Mouse (Mus musculus) megakaryocyte, embryonic 14.5 days (primary cell): ENCODE data around the gene Lef1. TPM values are rescaled to one million over a fixed set of nuclear protein-coding genes. Genes with fewer than 3 reads are reported as not detected.

Source experiments
- H3K27me3 ChIP-seq: replicated peaks from 2 replicates; pipeline ENCODE3; 2012; ENCODE audit warnings: inconsistent platforms
- H3K36me3 ChIP-seq: replicated peaks from 2 replicates; pipeline ENCODE3; 2012; ENCODE audit warnings: low read length, inconsistent platforms, mixed read lengths
- H3K4me1 ChIP-seq: 2 replicates; pipeline ENCODE4 v1.6.1; 2012; ENCODE audit warnings: inconsistent platforms
- H3K4me3 ChIP-seq: replicated peaks from 2 replicates; pipeline ENCODE3; 2012; ENCODE audit warnings: moderate library complexity, mild to moderate bottlenecking, inconsistent platforms
- H3K9me3 ChIP-seq: 2 replicates; pipeline ENCODE4 v1.6.1; 2012; ENCODE audit warnings: inconsistent platforms
- FLI1 ChIP-seq: IDR thresholded peaks from 2 replicates; pipeline ENCODE4 v1.6.1; 2012; ENCODE audit warnings: low read length, inconsistent platforms, mixed read lengths
- GATA1 ChIP-seq: IDR thresholded peaks from 3 replicates; pipeline ENCODE4 v1.6.1; 2012; ENCODE audit warnings: mixed read lengths, low read length, inconsistent platforms, borderline replicate concordance
- polyA plus RNA-seq: library from polyadenylated mRNA; stranded (reverse); fragments of >175 nt; gene quantifications from 2 replicates; pipeline ENCODE4 v1.2.3, GENCODE M21; 2012; ENCODE audit warnings: low replicate concordance; ENCODE audit not compliant: insufficient read depth

Gene Lef1
- polyA plus RNA-seq, 1 experiment: not detected

GRCm38 (mm10) chr3:131254991-131255390 lies 144.7 kb downstream of the Lef1 start:
- peaks cover 22% of the 10 kb centered on the region for H3K36me3 ChIP-seq
- H3K27me3 ChIP-seq: no peaks in the 10 kb centered on the region
- peaks cover 7% of the 10 kb centered on the region for H3K4me1 ChIP-seq
- H3K4me3 ChIP-seq: no peak overlapping the region
- H3K9me3 ChIP-seq: peaks cover 25% of the 10 kb centered on the region
- TF ChIP-seq GATA1 (no peak), FLI1 (no peak)

DNA sequence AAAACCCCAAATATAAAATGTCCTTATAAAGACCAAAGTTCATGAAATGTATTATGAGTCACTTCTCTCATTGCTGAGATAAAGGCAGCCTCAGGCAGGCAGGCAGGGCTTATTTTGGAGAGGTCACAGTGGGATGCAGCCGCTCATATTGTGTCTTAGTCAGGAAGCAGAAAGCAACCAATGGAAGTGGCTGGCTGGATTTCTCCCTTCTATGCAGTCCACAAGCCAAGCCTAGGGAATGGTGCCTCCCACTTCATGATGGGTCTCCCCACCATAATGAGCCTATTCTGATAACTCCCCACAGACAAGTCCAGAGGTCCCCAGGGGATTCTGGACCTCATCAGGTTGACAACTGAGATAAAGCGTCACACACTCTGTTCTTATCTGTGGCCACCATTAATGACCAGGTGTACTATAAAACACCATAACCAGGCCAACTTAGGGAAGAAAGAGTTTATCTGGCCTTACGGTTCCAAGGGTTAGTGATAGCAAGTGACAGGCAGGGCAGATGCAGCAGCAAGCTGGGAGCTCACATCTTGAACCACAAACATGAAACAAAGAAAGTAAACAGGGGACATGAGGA lies 145.2 kb downstream of the Lef1 start:
- TF ChIP-seq FLI1: no peak
- no peak for TF ChIP-seq GATA1
- peaks cover 5% of the 10 kb centered on the region for H3K4me1 ChIP-seq
- peaks cover 27% of the 10 kb centered on the region for H3K9me3 ChIP-seq
- peaks cover 24% of the 10 kb centered on the region for H3K36me3 ChIP-seq
- H3K4me3 ChIP-seq: no peak overlapping the region
- H3K27me3 ChIP-seq: no peaks in the 10 kb centered on the region

DNA sequence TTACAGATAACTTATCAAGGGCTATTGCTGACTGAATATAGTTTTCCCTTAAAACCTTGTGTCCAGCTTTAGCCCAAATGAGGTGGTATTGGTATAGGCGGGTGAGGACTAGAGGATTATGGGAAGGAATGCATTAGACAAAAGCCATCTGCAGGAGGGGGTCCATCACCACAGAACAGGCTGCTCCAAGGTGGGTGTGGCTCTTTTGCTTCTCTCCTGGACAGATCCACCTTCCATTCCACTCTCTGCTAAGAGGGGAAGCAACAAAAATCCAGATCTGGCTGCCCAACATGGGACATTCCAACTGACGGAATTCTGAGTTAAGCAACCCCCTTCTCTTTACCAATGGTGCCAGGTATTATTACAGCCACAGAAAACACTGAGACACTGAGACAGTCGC lies 148.7 kb downstream of the Lef1 start:
- H3K4me1 ChIP-seq: no peaks in the 10 kb centered on the region; the same call in 1 of the 2 replicates
- peaks cover 27% of the 10 kb centered on the region for H3K36me3 ChIP-seq
- H3K4me3 ChIP-seq: no peak overlapping the region
- peaks cover 40% of the 10 kb centered on the region for H3K9me3 ChIP-seq
- H3K27me3 ChIP-seq: no peaks in the 10 kb centered on the region
- TF ChIP-seq FLI1: no peak
- no peak for TF ChIP-seq GATA1

DNA sequence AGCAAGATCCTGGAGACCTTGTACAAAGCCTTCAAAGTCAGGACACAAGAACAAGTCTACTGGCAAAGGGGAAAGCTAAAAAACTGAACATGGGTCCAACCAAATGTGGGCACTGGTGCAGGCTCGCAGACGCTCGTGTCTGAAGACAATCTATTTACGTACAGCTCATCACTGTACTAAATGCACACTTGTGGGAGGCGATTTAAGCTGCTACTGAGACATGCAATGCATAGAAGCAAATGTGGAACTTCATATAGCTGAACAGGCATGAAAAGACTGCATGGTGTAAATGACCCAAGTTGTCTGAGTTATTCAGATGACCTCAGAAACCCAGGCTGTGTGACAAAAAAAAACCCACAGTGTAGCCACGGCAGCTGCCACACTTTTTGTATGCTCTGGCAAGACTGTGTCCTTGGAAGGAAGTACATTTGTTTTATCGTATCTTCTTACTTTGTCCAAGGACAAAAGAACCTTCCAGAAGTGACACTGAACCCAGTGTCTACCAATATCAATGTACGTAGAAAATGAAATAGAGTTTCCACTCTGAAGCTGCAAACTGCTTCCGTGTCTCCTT lies 149.2 kb downstream of the Lef1 start:
- H3K4me1 ChIP-seq: no peaks in the 10 kb centered on the region; the same call in 1 of the 2 replicates
- TF ChIP-seq FLI1 (no peak), GATA1 (no peak)
- H3K36me3 ChIP-seq: peaks cover 27% of the 10 kb centered on the region
- peaks cover 34% of the 10 kb centered on the region for H3K9me3 ChIP-seq
- no peak overlapping the region for H3K4me3 ChIP-seq
- no peaks in the 10 kb centered on the region for H3K27me3 ChIP-seq

DNA sequence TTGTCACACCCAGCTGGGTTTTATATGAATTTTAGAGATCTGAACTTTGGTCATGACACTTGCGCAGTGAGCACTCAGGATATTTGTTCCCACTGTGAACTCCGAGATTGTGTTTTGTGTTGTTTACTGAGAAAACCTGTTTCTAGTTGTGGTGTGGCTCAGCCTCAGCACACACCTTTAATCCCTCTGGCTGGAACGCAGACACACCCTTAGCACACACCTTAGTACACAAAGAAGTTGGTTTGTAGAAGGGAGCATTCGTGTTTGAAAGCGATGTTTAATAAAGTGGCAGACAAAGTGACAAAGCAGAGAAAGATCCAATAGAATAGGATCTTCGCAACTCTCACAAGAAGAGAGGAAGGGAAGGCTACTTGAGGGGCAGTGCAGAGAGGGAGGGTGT lies 150.1 kb downstream of the Lef1 start:
- TF ChIP-seq GATA1: no peak
- no peak for TF ChIP-seq FLI1
- peaks cover 33% of the 10 kb centered on the region for H3K36me3 ChIP-seq
- no peaks in the 10 kb centered on the region; the same call in 1 of the 2 replicates for H3K4me1 ChIP-seq
- H3K9me3 ChIP-seq: peaks cover 26% of the 10 kb centered on the region
- H3K27me3 ChIP-seq: no peaks in the 10 kb centered on the region
- H3K4me3 ChIP-seq: no peak overlapping the region

DNA sequence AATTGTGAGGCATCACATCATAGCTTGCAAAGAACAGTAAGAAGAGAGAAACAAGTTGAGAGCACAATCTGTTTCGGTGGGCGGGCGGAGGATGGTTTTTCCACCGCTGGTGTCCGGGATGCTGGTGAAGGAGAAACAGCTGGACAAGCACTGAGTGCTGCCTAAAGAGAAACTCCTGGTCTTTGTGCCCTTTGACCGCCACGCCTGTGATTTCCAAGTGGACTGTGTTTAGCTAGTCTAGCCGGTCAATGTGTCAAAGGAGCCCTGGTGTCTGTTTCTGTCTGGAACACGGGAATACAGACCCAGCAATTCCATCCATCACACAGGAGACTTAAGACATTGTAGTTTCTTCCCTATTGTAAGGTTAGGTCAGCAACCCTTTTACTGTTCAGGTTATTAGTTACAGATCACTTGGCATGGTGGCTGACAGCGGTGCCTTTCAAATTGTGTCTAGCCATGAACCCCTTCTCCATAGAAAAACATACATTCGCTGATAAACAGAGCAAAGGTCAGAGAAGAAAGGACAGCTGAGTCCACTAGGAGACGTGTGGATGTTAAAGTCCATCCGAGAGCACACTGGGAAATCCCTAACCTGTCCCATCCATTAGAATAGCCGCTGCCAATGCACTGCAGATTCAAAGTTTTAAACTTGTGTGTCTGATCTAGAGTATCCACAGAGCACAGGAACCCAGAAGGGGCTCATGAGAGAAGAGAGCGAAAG lies 153.7 kb downstream of the Lef1 start:
- TF ChIP-seq FLI1: no peak
- TF ChIP-seq GATA1: no peak
- Histone ChIP-seq H3K27me3 (no peaks in the 10 kb centered on the region), H3K36me3 (peaks cover 44% of the 10 kb centered on the region), H3K4me1 (no peaks in the 10 kb centered on the region), H3K4me3 (no peak overlapping the region), H3K9me3 (peaks cover 21% of the 10 kb centered on the region)

GRCm38 (mm10) chr3:131265516-131265915 lies 155.2 kb downstream of the Lef1 start:
- Histone ChIP-seq H3K4me1 (peaks cover 7% of the 10 kb centered on the region), H3K36me3 (peaks cover 44% of the 10 kb centered on the region), H3K27me3 (no peaks in the 10 kb centered on the region), H3K9me3 (peaks cover 19% of the 10 kb centered on the region), H3K4me3 (no peak overlapping the region)
- TF ChIP-seq FLI1: no peak
- TF ChIP-seq GATA1: no peak

- peaks cover 9% of the 10 kb centered on the region; the same call in 1 of the 2 replicates for H3K9me3 ChIP-seq
- peaks cover 16% of the 10 kb centered on the region for H3K4me1 ChIP-seq
- no peaks in the 10 kb centered on the region for H3K27me3 ChIP-seq
- TF ChIP-seq GATA1: no peak
- TF ChIP-seq FLI1: no peak
- H3K36me3 ChIP-seq: peaks cover 38% of the 10 kb centered on the region
- H3K4me3 ChIP-seq: no peak overlapping the region
Observed at GRCm38 (mm10) chr3:131266366-131267050, 156.2 kb downstream of the Lef1 start.

DNA sequence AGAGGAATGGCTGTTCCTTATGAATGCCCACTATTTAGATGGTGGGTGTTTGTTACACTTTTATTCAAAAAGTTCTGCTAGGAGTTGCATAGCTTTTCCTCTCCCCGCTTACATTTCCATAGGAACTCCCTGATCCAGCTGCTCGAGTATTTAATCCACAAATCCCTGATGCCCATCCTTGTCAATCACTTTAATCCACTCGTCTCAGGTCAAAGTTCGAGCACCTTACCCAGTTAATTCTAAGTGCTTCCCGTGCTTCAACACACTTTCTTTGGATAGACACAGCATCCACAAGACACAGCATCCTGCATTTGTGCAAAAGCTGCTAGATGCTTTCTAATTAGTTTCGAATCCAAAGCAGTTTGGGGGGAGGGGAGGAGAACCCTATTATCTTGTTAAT lies 160.1 kb downstream of the Lef1 start:
- H3K27me3 ChIP-seq: no peaks in the 10 kb centered on the region
- 0 out of 2 replicates have a peak, but pooled peaks cover under 1% of the 10 kb centered on the region for H3K9me3 ChIP-seq
- peaks cover 26% of the 10 kb centered on the region for H3K4me1 ChIP-seq
- H3K4me3 ChIP-seq: no peak overlapping the region
- no peak for TF ChIP-seq FLI1
- no peak for TF ChIP-seq GATA1
- peaks cover 13% of the 10 kb centered on the region for H3K36me3 ChIP-seq

GRCm38 (mm10) chr3:131271157-131271556 lies 160.9 kb downstream of the Lef1 start:
- TF ChIP-seq FLI1 (no peak), GATA1 (no peak)
- 0 out of 2 replicates have a peak, but pooled peaks cover 4% of the 10 kb centered on the region for H3K9me3 ChIP-seq
- H3K4me3 ChIP-seq: peak overlapping the region; percentile 97
- no peaks in the 10 kb centered on the region for H3K27me3 ChIP-seq
- peaks cover 11% of the 10 kb centered on the region for H3K36me3 ChIP-seq
- peaks cover 26% of the 10 kb centered on the region for H3K4me1 ChIP-seq
